Mouse (Mus musculus) forebrain, embryonic 12.5 days (tissue): ENCODE data around the gene Arhgap32. TPM values are rescaled to one million over a fixed set of nuclear protein-coding genes. Genes with fewer than 3 reads are reported as not detected.

Experiments
- ATAC-seq: fragments of 200-750 bp; cut with Nextera tagmentation; 2 replicates; pipeline ENCODE4 v1.8.0; 2017; ENCODE audit warnings: moderate TSS enrichment; ENCODE audit not compliant: low FRiP score
- H3K27ac ChIP-seq: fragments of 300-500 bp; sonication (generic); 2 replicates; pipeline ENCODE4 v1.5.1; 2016; ENCODE audit warnings: mild to moderate bottlenecking
- H3K27me3 ChIP-seq: fragments of 300-500 bp; sonication (generic); 2 replicates; pipeline ENCODE4 v1.6.1; 2016; ENCODE audit warnings: mild to moderate bottlenecking
- H3K36me3 ChIP-seq: fragments of 300-500 bp; sonication (generic); replicated peaks from 2 replicates; pipeline ENCODE4 v1.6.1; 2016; ENCODE audit warnings: mild to moderate bottlenecking
- H3K4me1 ChIP-seq: fragments of 300-500 bp; sonication (generic); 2 replicates; pipeline ENCODE4 v1.6.1; 2016
- H3K4me2 ChIP-seq: fragments of 300-500 bp; sonication (generic); 2 replicates; pipeline ENCODE4 v1.6.1; 2016; ENCODE audit warnings: mild to moderate bottlenecking, moderate library complexity
- H3K4me3 ChIP-seq: fragments of 300-500 bp; sonication (generic); replicated peaks from 2 replicates; pipeline ENCODE4 v1.5.1; 2016; ENCODE audit warnings: mild to moderate bottlenecking
- H3K9ac ChIP-seq: fragments of 300-500 bp; sonication (generic); 2 replicates; pipeline ENCODE4 v1.6.1; 2016; ENCODE audit warnings: mild to moderate bottlenecking
- H3K9me3 ChIP-seq: fragments of 300-500 bp; sonication (generic); 2 replicates; pipeline ENCODE4 v1.6.1; 2016
- WGBS: fragments of 180-500 bp; shearing (Covaris S2); methylation state at CpG from one replicate; pipeline ENCODE4 v1.1.7; 2016; 5-methylcytosine and 5-hydroxymethylcytosine counted together
- polyA plus RNA-seq: library from polyadenylated mRNA; unstranded; fragments of >200 nt; fragmentation: Nextera tagmentation; extraction: Ambion mirVana; gene quantifications from 2 replicates; pipeline ENCODE4 v1.2.1, GENCODE M21; 2016

Arhgap32 gene
- polyA plus RNA-seq, 1 experiment from 2014 or later: 7.3 TPM

DNA sequence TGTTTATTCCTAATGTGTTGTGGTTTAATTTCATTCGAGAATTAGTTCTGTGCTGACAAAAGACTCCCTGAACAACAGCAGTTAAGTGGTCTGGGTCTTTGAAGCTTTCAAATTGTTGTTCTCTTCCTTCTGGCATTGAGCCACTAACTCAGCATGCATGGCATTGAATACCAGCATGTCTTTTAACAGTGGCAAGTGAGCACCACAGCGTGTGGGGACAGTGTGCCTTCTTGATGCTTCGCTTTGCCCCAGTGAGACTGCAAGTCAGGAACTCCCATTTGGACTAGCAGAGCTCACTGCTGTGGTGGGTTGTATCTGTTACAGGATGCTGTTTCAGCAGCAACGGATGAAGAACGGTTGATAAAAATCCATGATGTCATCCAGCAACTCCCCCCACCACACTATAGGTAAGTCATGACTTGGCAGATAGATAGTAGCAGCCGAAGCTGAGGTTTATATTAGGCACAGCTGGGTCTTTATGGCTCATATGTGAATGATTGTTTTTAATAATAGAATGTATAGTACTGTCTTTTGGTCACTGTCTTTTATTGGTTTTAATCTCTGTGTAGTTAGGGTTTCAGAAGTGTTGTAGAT lies 130.3 kb downstream of the Arhgap32 start:
- peaks cover 8% of the 10 kb centered on the region for H3K4me1 ChIP-seq
- H3K36me3 ChIP-seq: peaks cover 23% of the 10 kb centered on the region
- H3K27me3 ChIP-seq: no peaks in the 10 kb centered on the region
- no peak overlapping the region for H3K4me3 ChIP-seq
- no peak overlapping the region for H3K27ac ChIP-seq
- 54% methylated on average over 6 of the region's 6 CpGs for WGBS
- H3K9ac ChIP-seq: no peak overlapping the region
- H3K9me3 ChIP-seq: no peaks in the 10 kb centered on the region
- H3K4me2 ChIP-seq: no peak overlapping the region
- ATAC-seq: no peak; the same call in 1 of the 2 replicates

DNA sequence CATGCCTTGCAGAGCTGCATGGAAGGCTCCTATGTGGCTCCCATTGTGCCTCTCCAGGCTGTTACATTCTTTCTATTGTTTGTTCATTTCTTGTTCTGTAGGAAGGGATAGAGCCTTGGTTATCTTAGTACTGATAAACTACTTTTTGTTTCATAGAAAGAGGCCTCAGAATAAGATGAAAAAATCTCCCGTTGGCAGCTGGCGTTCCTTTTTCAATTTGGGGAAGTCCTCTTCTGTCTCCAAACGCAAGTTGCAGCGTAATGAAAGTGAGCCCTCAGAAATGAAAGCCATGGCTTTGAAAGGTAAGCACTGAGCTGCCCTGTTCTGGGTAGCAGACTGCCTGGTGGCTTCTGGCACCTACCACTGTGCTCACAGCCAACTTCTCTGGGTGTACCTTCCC lies 134.6 kb downstream of the Arhgap32 start:
- WGBS: 90% methylated on average over 4 of the region's 4 CpGs
- peaks cover 8% of the 10 kb centered on the region for H3K4me1 ChIP-seq
- H3K36me3 ChIP-seq: peaks cover 42% of the 10 kb centered on the region

DNA sequence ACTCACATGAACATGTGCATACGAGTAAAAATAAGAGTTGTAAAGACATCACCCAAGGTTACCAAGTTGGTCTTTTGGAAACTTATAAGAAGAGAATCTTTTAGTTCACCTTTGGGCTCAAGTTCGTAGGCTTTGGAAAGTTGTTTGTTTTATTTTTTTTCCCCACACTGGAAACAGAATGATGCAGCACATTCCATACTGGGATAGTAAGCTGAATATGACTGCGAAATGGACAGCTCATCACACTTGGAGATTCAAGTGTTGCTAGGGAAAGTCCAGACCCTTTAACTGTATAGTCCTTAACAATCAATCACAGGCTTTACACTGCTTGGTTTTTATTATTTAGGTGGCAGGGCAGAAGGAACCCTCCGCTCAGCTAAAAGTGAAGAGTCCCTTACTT lies 137.8 kb downstream of the Arhgap32 start:
- Histone ChIP-seq H3K9ac (no peak overlapping the region), H3K4me1 (no peaks in the 10 kb centered on the region), H3K9me3 (no peaks in the 10 kb centered on the region), H3K27ac (no peak overlapping the region), H3K4me3 (no peak overlapping the region), H3K36me3 (peaks cover 67% of the 10 kb centered on the region), H3K4me2 (no peak overlapping the region), H3K27me3 (no peaks in the 10 kb centered on the region)
- 95% methylated on average over 4 of the region's 4 CpGs for WGBS
- ATAC-seq: no peak

More for the DNA sequence above, 134.6 kb downstream of the Arhgap32 start:
- Histone ChIP-seq H3K4me3 (no peak overlapping the region), H3K27ac (no peak overlapping the region), H3K9me3 (no peaks in the 10 kb centered on the region), H3K4me2 (no peak overlapping the region), H3K9ac (no peak overlapping the region), H3K27me3 (no peaks in the 10 kb centered on the region)
- no peak for ATAC-seq

- ATAC-seq: no peak
- Histone ChIP-seq H3K9me3 (no peaks in the 10 kb centered on the region), H3K9ac (no peak overlapping the region), H3K36me3 (peaks cover 73% of the 10 kb centered on the region), H3K4me3 (no peak overlapping the region), H3K27me3 (no peaks in the 10 kb centered on the region), H3K4me1 (no peaks in the 10 kb centered on the region), H3K4me2 (no peak overlapping the region), H3K27ac (no peak overlapping the region)
- 80% methylated on average over 8 of the region's 8 CpGs for WGBS
These were observed 141.4 kb downstream of the Arhgap32 start for GRCm38 (mm10) chr9:32257365-32257764.

- Histone ChIP-seq H3K4me2 (no peak overlapping the region), H3K9ac (no peak overlapping the region), H3K4me3 (no peak overlapping the region), H3K27me3 (no peaks in the 10 kb centered on the region), H3K9me3 (no peaks in the 10 kb centered on the region), H3K36me3 (peaks cover 72% of the 10 kb centered on the region), H3K27ac (no peak overlapping the region), H3K4me1 (no peaks in the 10 kb centered on the region)
- ATAC-seq: no peak
- 76% methylated on average over 2 of the region's 2 CpGs for WGBS
These were observed 141.9 kb downstream of the Arhgap32 start for GRCm38 (mm10) chr9:32257882-32258281.

GRCm38 (mm10) chr9:32271896-32272444 lies 156.0 kb downstream of the Arhgap32 start:
- Histone ChIP-seq H3K27me3 (peaks cover 22% of the 10 kb centered on the region), H3K36me3 (no peaks in the 10 kb centered on the region), H3K9ac (no peak overlapping the region), H3K9me3 (no peaks in the 10 kb centered on the region), H3K4me1 (no peaks in the 10 kb centered on the region), H3K4me3 (no peak overlapping the region), H3K27ac (no peak overlapping the region), H3K4me2 (no peak overlapping the region)
- 14% methylated on average over 5 of the region's 5 CpGs for WGBS
- ATAC-seq: 0 out of 2 replicates have a peak, but pooled peaks have one; percentile 58

GRCm38 (mm10) chr9:32278052-32278451 lies 162.1 kb downstream of the Arhgap32 start:
- Histone ChIP-seq H3K4me3 (no peak overlapping the region), H3K4me2 (no peak overlapping the region), H3K4me1 (no peaks in the 10 kb centered on the region), H3K27ac (no peak overlapping the region), H3K36me3 (no peaks in the 10 kb centered on the region), H3K9ac (no peak overlapping the region), H3K27me3 (0 out of 2 replicates have a peak, but pooled peaks cover 8% of the 10 kb centered on the region), H3K9me3 (no peaks in the 10 kb centered on the region)
- 87% methylated on average over 5 of the region's 5 CpGs for WGBS
- no peak for ATAC-seq

DNA sequence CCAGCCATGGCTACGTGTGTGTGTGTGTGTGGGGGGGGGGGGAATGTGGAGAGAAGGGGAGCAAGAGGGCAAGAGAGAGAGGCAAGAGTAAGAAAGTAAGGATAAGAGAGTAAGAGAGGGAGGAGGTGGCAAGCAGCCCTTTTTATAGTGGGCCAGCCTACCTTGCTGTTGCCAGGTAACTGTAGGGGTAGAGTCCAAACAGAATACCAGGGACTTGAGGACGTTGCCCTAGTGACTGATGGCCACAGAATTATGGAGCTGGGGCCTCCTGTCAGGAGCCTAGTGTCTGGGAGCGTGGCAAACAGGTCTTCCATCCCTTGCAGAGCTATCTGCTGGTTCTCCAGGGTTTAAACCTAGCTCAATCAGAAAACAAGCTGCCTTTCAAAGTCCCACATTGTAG lies 163.9 kb downstream of the Arhgap32 start:
- no peak overlapping the region for H3K4me3 ChIP-seq
- H3K27ac ChIP-seq: no peak overlapping the region
- no peak overlapping the region for H3K4me2 ChIP-seq
- 68% methylated on average over 3 of the region's 3 CpGs for WGBS
- ATAC-seq: no peak
- H3K27me3 ChIP-seq: no peaks in the 10 kb centered on the region
- H3K9me3 ChIP-seq: no peaks in the 10 kb centered on the region
- H3K9ac ChIP-seq: no peak overlapping the region
- no peaks in the 10 kb centered on the region for H3K36me3 ChIP-seq
- no peaks in the 10 kb centered on the region for H3K4me1 ChIP-seq

GRCm38 (mm10) chr9:32280456-32280855 lies 164.5 kb downstream of the Arhgap32 start:
- Histone ChIP-seq H3K9ac (no peak overlapping the region), H3K4me1 (no peaks in the 10 kb centered on the region), H3K27me3 (no peaks in the 10 kb centered on the region), H3K4me2 (no peak overlapping the region), H3K9me3 (no peaks in the 10 kb centered on the region), H3K4me3 (no peak overlapping the region), H3K27ac (no peak overlapping the region), H3K36me3 (no peaks in the 10 kb centered on the region)
- no peak for ATAC-seq
- 87% methylated on average over 5 of the region's 5 CpGs for WGBS

DNA sequence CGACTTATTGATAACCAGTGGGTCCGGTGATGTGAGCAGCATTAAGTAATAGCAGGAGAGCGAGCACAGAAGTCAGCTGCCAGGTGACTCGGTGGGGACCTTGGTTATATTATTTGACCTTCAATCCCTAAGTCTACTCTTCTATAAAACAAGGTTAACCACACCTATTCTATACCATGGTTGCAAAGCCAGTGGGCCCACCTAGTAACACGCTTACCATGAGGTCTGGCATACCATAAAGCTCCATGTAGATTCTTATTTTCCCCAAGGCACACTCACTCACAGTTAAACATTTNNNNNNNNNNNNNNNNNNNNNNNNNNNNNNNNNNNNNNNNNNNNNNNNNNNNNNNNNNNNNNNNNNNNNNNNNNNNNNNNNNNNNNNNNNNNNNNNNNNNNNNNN lies 167.7 kb downstream of the Arhgap32 start:
- no peak for ATAC-seq
- H3K9ac ChIP-seq: no peak overlapping the region
- no peaks in the 10 kb centered on the region; the same call in 1 of the 2 replicates for H3K9me3 ChIP-seq
- no peaks in the 10 kb centered on the region for H3K36me3 ChIP-seq
- no peak overlapping the region for H3K4me3 ChIP-seq
- H3K4me1 ChIP-seq: no peaks in the 10 kb centered on the region
- no peak overlapping the region for H3K27ac ChIP-seq
- 92% methylated on average over 5 of the region's 5 CpGs for WGBS
- no peak overlapping the region for H3K4me2 ChIP-seq
- H3K27me3 ChIP-seq: no peaks in the 10 kb centered on the region

- Histone ChIP-seq H3K27me3 (no peaks in the 10 kb centered on the region), H3K27ac (no peak overlapping the region), H3K9ac (no peak overlapping the region), H3K9me3 (no peaks in the 10 kb centered on the region), H3K4me1 (peaks cover 7% of the 10 kb centered on the region; the same call in 1 of the 2 replicates), H3K4me2 (no peak overlapping the region), H3K4me3 (no peak overlapping the region), H3K36me3 (no peaks in the 10 kb centered on the region)
- 33% methylated on average over 7 of the region's 7 CpGs for WGBS
- no peak for ATAC-seq
These were observed 175.7 kb downstream of the Arhgap32 start for GRCm38 (mm10) chr9:32291618-32292017.

- 56% methylated on average over 5 of the region's 5 CpGs for WGBS
- ATAC-seq: no peak
- Histone ChIP-seq H3K9ac (no peak overlapping the region), H3K4me2 (no peak overlapping the region), H3K36me3 (no peaks in the 10 kb centered on the region), H3K27ac (no peak overlapping the region), H3K4me3 (no peak overlapping the region), H3K9me3 (no peaks in the 10 kb centered on the region), H3K4me1 (peaks cover 7% of the 10 kb centered on the region; the same call in 1 of the 2 replicates), H3K27me3 (no peaks in the 10 kb centered on the region)
These were observed 176.8 kb downstream of the Arhgap32 start for GRCm38 (mm10) chr9:32292686-32293085.
